Mouse (Mus musculus) thymus, adult 2 months (tissue): ENCODE data around the gene Smim5.

Experiments
- CTCF ChIP-seq: fragments of 200-500 bp; IDR thresholded peaks from 2 replicates; pipeline ENCODE4 v1.5.1; 2012; ENCODE audit warnings: mild to moderate bottlenecking, control low read depth, low read length, moderate library complexity, borderline replicate concordance; ENCODE audit not compliant: control insufficient read depth, poor library complexity, insufficient read depth; ENCODE audit errors: extremely low read depth
- POLR2A ChIP-seq: fragments of 200-500 bp; IDR thresholded peaks from 2 replicates; pipeline ENCODE4 v1.6.1; 2012; ENCODE audit warnings: mild to moderate bottlenecking, low read length, control low read depth, moderate library complexity; ENCODE audit not compliant: control insufficient read depth, poor library complexity, insufficient read depth; ENCODE audit errors: extremely low read depth

DNA sequence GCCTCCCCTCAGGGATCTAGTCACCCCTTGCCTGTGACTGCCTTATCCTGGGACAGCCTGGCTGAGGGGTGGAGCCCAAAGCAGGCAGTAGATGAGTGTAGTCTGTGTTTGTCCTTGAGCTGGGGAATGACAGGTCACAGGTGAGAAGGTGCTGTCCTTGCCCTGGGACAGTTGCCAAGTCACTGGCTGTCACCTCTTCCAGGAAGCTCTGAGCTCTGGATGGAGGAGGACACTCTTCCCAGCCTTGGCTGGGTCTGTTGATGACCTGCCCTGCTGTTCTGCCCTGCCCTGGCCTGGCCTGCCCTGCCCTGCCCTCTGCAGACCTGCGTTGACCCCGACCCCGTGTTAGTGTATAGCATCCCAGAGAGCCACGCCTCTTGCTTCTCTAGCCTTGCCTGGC lies 27.3 kb upstream of the Smim5 start:
- TF ChIP-seq POLR2A = no peak
- TF ChIP-seq CTCF = no peak
